Mouse (Mus musculus) neutrophil, adult 65 days (primary cell): ENCODE measurements around the gene Gm20914. TPM values are rescaled to one million over a fixed set of nuclear protein-coding genes. Genes with fewer than 3 reads are reported as not detected.

ENCODE experiments used
- total RNA-seq: library from RNA; stranded (reverse); gene quantifications from 2 replicates; pipeline ENCODE4 v1.2.4, GENCODE M21; 2023

Gene Gm20914
- total RNA-seq = not detected in 2 replicates

DNA sequence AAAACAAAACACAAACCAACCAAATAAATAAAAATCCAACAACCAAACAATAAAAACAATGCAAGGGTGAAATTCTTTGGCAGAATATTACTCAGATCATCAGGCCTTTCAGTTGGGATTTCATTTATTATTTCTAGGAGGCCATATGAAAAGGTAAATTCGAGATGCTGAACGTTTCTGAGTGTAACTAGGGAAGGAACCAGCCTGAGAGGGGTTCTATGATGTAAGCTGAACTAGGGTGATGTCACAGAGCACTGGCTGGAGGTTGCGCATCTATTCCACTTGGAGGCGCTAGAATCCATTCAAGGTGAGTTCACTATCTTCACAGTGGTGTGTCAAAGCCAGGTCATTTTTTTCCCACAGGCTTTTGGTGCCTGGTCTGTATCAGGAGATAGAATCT lies at the start of gene Gm20914:
Gene Gm20914, plus strand, starts transcription at position 301 of the 400 bp plus-strand sequence.

Other genes with a start within 250 kb of the Gm20914 start
- not detected in 2 replicates for gene Gm21854, start 69.0 kb upstream of the Gm20914 start, total RNA-seq
- gene Gm28171, start 67.4 kb downstream of the Gm20914 start, total RNA-seq = not detected in 2 replicates
- gene Gm21778, start 216.5 kb downstream of the Gm20914 start, total RNA-seq = not detected in 2 replicates